Mouse (Mus musculus): ENCODE data around the gene Txn2. TPM values are rescaled to one million over a fixed set of nuclear protein-coding genes. Genes with fewer than 3 reads are reported as not detected.
A peak's percentile ranks its signal among the peaks of the same experiment; 100 is the strongest.

Gene Txn2
- polyA plus RNA-seq, 1 experiment: 253 TPM

- TF ChIP-seq POLR2A (IDR thresholded peaks at IDR 0.05; ENCODE audit: control insufficient read depth, extremely low read depth, insufficient read depth, low read length, poor library complexity) (no peak), CTCF (IDR thresholded peaks at IDR 0.05; ENCODE audit: borderline replicate concordance, control insufficient read depth, extremely low read depth, insufficient read depth, low read length, poor library complexity) (no peak)
- no peak overlapping the region for H3K4me3 ChIP-seq (ENCODE audit: control insufficient read depth, insufficient read depth, low read length)
- H3K4me1 ChIP-seq (replicated peaks; ENCODE audit: control insufficient read depth, insufficient read depth, low read length): no peaks in the 10 kb centered on the region
- H3K36me3 ChIP-seq (ENCODE audit: control insufficient read depth, insufficient read depth, low read length): peaks cover 88% of the 10 kb centered on the region
- 97% methylated on average over 5 of the region's 5 CpGs for WGBS
- no peak overlapping the region for H3K27ac ChIP-seq (ENCODE audit: control insufficient read depth, insufficient read depth, low read length)
- no peaks in the 10 kb centered on the region for H3K27me3 ChIP-seq (ENCODE audit: control insufficient read depth, insufficient read depth, low read length)
- no peak for DNase-seq
Measured at GRCm38 (mm10) chr15:77962447-77962846, 33.6 kb upstream of the Txn2 start.

- Histone ChIP-seq H3K4me3 (ENCODE audit: control insufficient read depth, insufficient read depth, low read length) (no peak overlapping the region), H3K4me1 (replicated peaks; ENCODE audit: control insufficient read depth, insufficient read depth, low read length) (peaks cover 7% of the 10 kb centered on the region; the same call in 1 of the 2 replicates), H3K36me3 (ENCODE audit: control insufficient read depth, insufficient read depth, low read length) (peaks cover 71% of the 10 kb centered on the region), H3K27ac (ENCODE audit: control insufficient read depth, insufficient read depth, low read length) (no peak overlapping the region), H3K27me3 (ENCODE audit: control insufficient read depth, insufficient read depth, low read length) (no peaks in the 10 kb centered on the region)
- TF ChIP-seq POLR2A (IDR thresholded peaks at IDR 0.05; ENCODE audit: control insufficient read depth, extremely low read depth, insufficient read depth, low read length, poor library complexity) (no peak), CTCF (IDR thresholded peaks at IDR 0.05; ENCODE audit: borderline replicate concordance, control insufficient read depth, extremely low read depth, insufficient read depth, low read length, poor library complexity) (no peak)
- no peak for DNase-seq
- WGBS: 96% methylated on average over 6 of the region's 6 CpGs
Measured at GRCm38 (mm10) chr15:77960693-77961092, 31.9 kb upstream of the Txn2 start.

- no peak for DNase-seq
- H3K4me1 ChIP-seq (replicated peaks; ENCODE audit: control insufficient read depth, insufficient read depth, low read length): peaks cover 10% of the 10 kb centered on the region; the same call in 1 of the 2 replicates
- peaks cover 45% of the 10 kb centered on the region for H3K36me3 ChIP-seq (ENCODE audit: control insufficient read depth, insufficient read depth, low read length)
- 77% methylated on average over 3 of the region's 3 CpGs for WGBS
- no peak overlapping the region for H3K27ac ChIP-seq (ENCODE audit: control insufficient read depth, insufficient read depth, low read length)
- H3K4me3 ChIP-seq (ENCODE audit: control insufficient read depth, insufficient read depth, low read length): no peak overlapping the region
- H3K27me3 ChIP-seq (ENCODE audit: control insufficient read depth, insufficient read depth, low read length): no peaks in the 10 kb centered on the region
- TF ChIP-seq CTCF (IDR thresholded peaks at IDR 0.05; ENCODE audit: borderline replicate concordance, control insufficient read depth, extremely low read depth, insufficient read depth, low read length, poor library complexity) (no peak), POLR2A (IDR thresholded peaks at IDR 0.05; ENCODE audit: control insufficient read depth, extremely low read depth, insufficient read depth, low read length, poor library complexity) (no peak)
Measured at GRCm38 (mm10) chr15:77958071-77958470, 29.3 kb upstream of the Txn2 start.

GRCm38 (mm10) chr15:77957625-77958024 lies 28.8 kb upstream of the Txn2 start:
- no peak for TF ChIP-seq CTCF (IDR thresholded peaks at IDR 0.05; ENCODE audit: borderline replicate concordance, control insufficient read depth, extremely low read depth, insufficient read depth, low read length, poor library complexity)
- TF ChIP-seq POLR2A (IDR thresholded peaks at IDR 0.05; ENCODE audit: control insufficient read depth, extremely low read depth, insufficient read depth, low read length, poor library complexity): no peak
- peaks cover 10% of the 10 kb centered on the region; the same call in 1 of the 2 replicates for H3K4me1 ChIP-seq (replicated peaks; ENCODE audit: control insufficient read depth, insufficient read depth, low read length)
- no peak for DNase-seq
- H3K4me3 ChIP-seq (ENCODE audit: control insufficient read depth, insufficient read depth, low read length): no peak overlapping the region
- WGBS: 72% methylated on average over 5 of the region's 5 CpGs
- H3K36me3 ChIP-seq (ENCODE audit: control insufficient read depth, insufficient read depth, low read length): peaks cover 40% of the 10 kb centered on the region
- H3K27ac ChIP-seq (ENCODE audit: control insufficient read depth, insufficient read depth, low read length): no peak overlapping the region
- no peaks in the 10 kb centered on the region for H3K27me3 ChIP-seq (ENCODE audit: control insufficient read depth, insufficient read depth, low read length)

GRCm38 (mm10) chr15:77956404-77956901 lies 27.6 kb upstream of the Txn2 start, which contains the start of gene Foxred2:
Gene Foxred2, minus strand, starts transcription at chr15:77956722.
- Histone ChIP-seq H3K36me3 (ENCODE audit: control insufficient read depth, insufficient read depth, low read length) (peaks cover 28% of the 10 kb centered on the region), H3K4me3 (ENCODE audit: control insufficient read depth, insufficient read depth, low read length) (peak within 1 kb of the TSS; percentile 45), H3K27ac (ENCODE audit: control insufficient read depth, insufficient read depth, low read length) (no peak within 1 kb of the TSS), H3K4me1 (replicated peaks; ENCODE audit: control insufficient read depth, insufficient read depth, low read length) (peaks cover 10% of the 10 kb centered on the region; the same call in 1 of the 2 replicates), H3K27me3 (ENCODE audit: control insufficient read depth, insufficient read depth, low read length) (no peaks in the 10 kb centered on the region)
- TF ChIP-seq CTCF (IDR thresholded peaks at IDR 0.05; ENCODE audit: borderline replicate concordance, control insufficient read depth, extremely low read depth, insufficient read depth, low read length, poor library complexity): peak; percentile 51; the same call in 1 of the 2 replicates
- TF ChIP-seq POLR2A (IDR thresholded peaks at IDR 0.05; ENCODE audit: control insufficient read depth, extremely low read depth, insufficient read depth, low read length, poor library complexity): peak; percentile 59; the same call in 1 of the 2 replicates
- DNase-seq: peak; percentile 84
- whole genome bisulfite sequencing: 0% methylated on average over 39 of the region's 39 CpGs

GRCm38 (mm10) chr15:77955440-77956403 lies 26.9 kb upstream of the Txn2 start:
- Histone ChIP-seq H3K36me3 (ENCODE audit: control insufficient read depth, insufficient read depth, low read length) (peaks cover 21% of the 10 kb centered on the region), H3K4me1 (replicated peaks; ENCODE audit: control insufficient read depth, insufficient read depth, low read length) (peaks cover 10% of the 10 kb centered on the region; the same call in 1 of the 2 replicates), H3K27ac (ENCODE audit: control insufficient read depth, insufficient read depth, low read length) (no peak overlapping the region), H3K27me3 (ENCODE audit: control insufficient read depth, insufficient read depth, low read length) (no peaks in the 10 kb centered on the region), H3K4me3 (ENCODE audit: control insufficient read depth, insufficient read depth, low read length) (peak overlapping the region; percentile 45)
- no peak for TF ChIP-seq CTCF (IDR thresholded peaks at IDR 0.05; ENCODE audit: borderline replicate concordance, control insufficient read depth, extremely low read depth, insufficient read depth, low read length, poor library complexity)
- no peak for TF ChIP-seq POLR2A (IDR thresholded peaks at IDR 0.05; ENCODE audit: control insufficient read depth, extremely low read depth, insufficient read depth, low read length, poor library complexity)
- DNase-seq: peak; percentile 14
- 28% methylated on average over 52 of the region's 52 CpGs for WGBS
